Comparison of ENCODE assay signal across 8 mouse cellular contexts in the genomic region with DNA sequence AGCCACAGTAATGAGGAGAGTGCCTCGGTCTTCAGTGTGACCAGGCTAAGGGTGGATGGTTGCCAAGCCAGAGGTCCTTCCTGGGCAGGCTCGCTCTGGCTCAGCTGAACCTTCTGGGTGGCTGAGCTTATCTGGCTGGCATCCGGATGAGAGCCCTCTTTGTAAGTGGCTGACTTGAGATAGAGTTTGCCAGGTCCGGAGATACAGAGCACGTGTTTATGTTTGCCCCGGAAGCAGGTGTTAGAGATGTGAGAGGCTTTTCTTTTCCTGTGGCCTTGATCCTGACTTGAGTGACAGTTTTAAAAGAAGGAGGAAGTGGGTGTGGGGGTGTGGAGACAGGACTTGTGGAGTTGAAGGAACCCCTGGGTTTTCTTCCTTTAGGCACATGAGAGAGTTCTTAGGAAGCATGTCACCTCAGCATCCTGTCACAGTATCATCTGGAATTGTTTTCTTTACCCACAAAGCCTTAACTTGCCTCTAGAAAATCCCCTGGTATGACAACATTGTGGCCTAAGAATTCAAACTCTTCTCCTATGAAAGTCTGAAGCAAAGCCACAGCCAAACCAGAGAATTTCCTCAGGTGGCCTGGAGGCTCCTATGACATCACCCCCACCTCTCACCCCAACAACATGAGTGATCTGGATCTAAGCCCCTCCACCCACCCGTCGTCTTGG. TPM values are rescaled to one million over a fixed set of nuclear protein-coding genes. Genes with fewer than 3 reads are reported as not detected.
DNase-seq lines count a peak whose midpoint lies in the region; ATAC-seq and TF ChIP-seq lines count a peak whose summit lies in the region.

No protein-coding gene starts in this region.

- peaks cover 56% of the 10 kb centered on the region for H3K4me1 ChIP-seq in heart, embryonic 10.5 days
- no peaks in the 10 kb centered on the region for H3K4me1 ChIP-seq in forebrain, postnatal 0 days (ENCODE audit: insufficient read depth)
- 0 out of 2 replicates have a peak, but pooled peaks cover 2% of the 10 kb centered on the region for H3K4me1 ChIP-seq in kidney, embryonic 16.5 days (ENCODE audit: insufficient read depth, low read length)

- H3K4me2 ChIP-seq in forebrain, postnatal 0 days (ENCODE audit: low read depth): no peak overlapping the region
- no peak overlapping the region for H3K4me2 ChIP-seq in kidney, embryonic 16.5 days (replicated peaks; ENCODE audit: low read depth, low read length)

- H3K36me3 ChIP-seq in heart, embryonic 10.5 days: no peaks in the 10 kb centered on the region
- H3K36me3 ChIP-seq in forebrain, postnatal 0 days (ENCODE audit: insufficient read depth): peaks cover 51% of the 10 kb centered on the region
- H3K36me3 ChIP-seq in kidney, embryonic 16.5 days (ENCODE audit: insufficient read depth, low read length): peaks cover 19% of the 10 kb centered on the region

- no peak overlapping the region for H3K27ac ChIP-seq in heart, embryonic 10.5 days
- peak overlapping the region; percentile 77 for H3K27ac ChIP-seq in forebrain, postnatal 0 days (ENCODE audit: low read depth, low read length)
- H3K27ac ChIP-seq in kidney, embryonic 16.5 days (ENCODE audit: low read length): no peak overlapping the region

- ATAC-seq in Patski: peak; percentile 63
- ATAC-seq in forebrain, postnatal 0 days: peak; percentile 61
- peak; percentile 56; the same call in 1 of the 2 replicates for ATAC-seq in kidney, embryonic 16.5 days (ENCODE audit: low FRiP score, low TSS enrichment)

- in situ Hi-C loops in Patski (cut with MboI; ENCODE audit: low pct_unique_long_range_greater_than_20kb): no loop called here

- H3K4me3 ChIP-seq in heart, embryonic 10.5 days: no peak overlapping the region
- no peak overlapping the region for H3K4me3 ChIP-seq in forebrain, postnatal 0 days (ENCODE audit: low read depth, low read length)
- H3K4me3 ChIP-seq in kidney, embryonic 16.5 days (ENCODE audit: low read length): no peak overlapping the region

- 27% methylated on average over 8 of the region's 8 CpGs for WGBS in heart, embryonic 10.5 days
- 43% methylated on average over 8 of the region's 8 CpGs for WGBS in forebrain, postnatal 0 days
- WGBS in kidney, embryonic 16.5 days: 47% methylated on average over 8 of the region's 8 CpGs

- TF ChIP-seq CTCF in Patski (IDR thresholded peaks at IDR 0.05): no peak
- no peak for TF ChIP-seq CTCF in forebrain, postnatal 0 days (IDR thresholded peaks at IDR 0.05; ENCODE audit: low read depth)

- peak; percentile 98 for DNase-seq in heart, adult 11 months
- DNase-seq in heart, embryonic 10.5 days (ENCODE audit: low spot score): no peak
- no peak for DNase-seq in Patski (ENCODE audit: low read depth, low spot score)
- peak; percentile 65 for DNase-seq in forebrain, postnatal 0 days
- DNase-seq in lung, postnatal 25 days (ENCODE audit: low spot score): peak; percentile 84
- peak; percentile 46 to 82 for DNase-seq in thymus, adult 18-20 months
- DNase-seq in gastrocnemius, postnatal 25 days: no peak

- H3K9ac ChIP-seq in forebrain, postnatal 0 days: no peak overlapping the region
- H3K9ac ChIP-seq in kidney, embryonic 16.5 days (replicated peaks; ENCODE audit: low read length): no peak overlapping the region

- peaks cover 14% of the 10 kb centered on the region; the same call in 1 of the 2 replicates for H3K27me3 ChIP-seq in heart, embryonic 10.5 days (ENCODE audit: insufficient read depth, poor library complexity, severe bottlenecking)
- no peaks in the 10 kb centered on the region for H3K27me3 ChIP-seq in Patski
- H3K27me3 ChIP-seq in forebrain, postnatal 0 days (ENCODE audit: insufficient read depth, low read length): no peaks in the 10 kb centered on the region
- H3K27me3 ChIP-seq in kidney, embryonic 16.5 days (ENCODE audit: insufficient read depth, low read length): no peaks in the 10 kb centered on the region

- CTCF ChIA-PET in Patski (lab: Charles Lee): no interaction called here

- POLR2A ChIA-PET in Patski (lab: Charles Lee): interaction anchor here (1.2 kb wide), 1 partner anchor 215 kb away, joined by 5 read pairs; no protein-coding TSS in a partner anchor

- H3K9me3 ChIP-seq in heart, embryonic 10.5 days: no peaks in the 10 kb centered on the region
- H3K9me3 ChIP-seq in forebrain, postnatal 0 days (ENCODE audit: low read length): no peaks in the 10 kb centered on the region
- no peaks in the 10 kb centered on the region for H3K9me3 ChIP-seq in kidney, embryonic 16.5 days (ENCODE audit: low read length)

RNA-seq across cellular contexts. Expression of a gene that starts 23.3 kb away (rescaled TPM):
- 0.10 and 0.31 TPM in 2 replicates for polyA plus RNA-seq in heart, embryonic 10.5 days (2016; fragmentation: Nextera tagmentation; extraction: Ambion mirVana)
- polyA plus RNA-seq in Patski (2021): not detected
- total RNA-seq in forebrain, postnatal 0 days (2014; rRNA removed): 46.2 and 54.9 TPM in 2 replicates
- polyA plus RNA-seq in forebrain, postnatal 0 days (2015; fragmentation: Nextera tagmentation; extraction: Ambion mirVana): 41.0 and 52.3 TPM in 2 replicates
- polyA plus RNA-seq in kidney, embryonic 16.5 days (2015; fragmentation: Nextera tagmentation; extraction: Ambion mirVana): 0.51 TPM in 2 replicates
- not detected for total RNA-seq in gastrocnemius, postnatal 25 days (2021)

RNA-seq across cellular contexts. Expression of a gene that starts 28.2 kb away (rescaled TPM):
- 15.8 and 16.1 TPM in 2 replicates for polyA plus RNA-seq in heart, embryonic 10.5 days (2016; fragmentation: Nextera tagmentation; extraction: Ambion mirVana)
- 12.2 TPM for polyA plus RNA-seq in Patski (2021)
- 1.9 and 2.1 TPM in 2 replicates for total RNA-seq in forebrain, postnatal 0 days (2014; rRNA removed)
- 1.2 and 1.4 TPM in 2 replicates for polyA plus RNA-seq in forebrain, postnatal 0 days (2015; fragmentation: Nextera tagmentation; extraction: Ambion mirVana)
- 11.9 and 12.2 TPM in 2 replicates for polyA plus RNA-seq in kidney, embryonic 16.5 days (2015; fragmentation: Nextera tagmentation; extraction: Ambion mirVana)
- under 1 TPM; 0.10 to 0.32 TPM for total RNA-seq in gastrocnemius, postnatal 25 days (2021)

Comparison
In these comparisons a context has a peak if more than half of its experiments do, and no peak if none do; other contexts are left out.
1. DNase-seq: peak in heart, adult 11 months (single experiment), forebrain, postnatal 0 days (single experiment), lung, postnatal 25 days (single experiment) and thymus, adult 18-20 months (2 of 2); none in heart, embryonic 10.5 days (single experiment), Patski (single experiment) and gastrocnemius, postnatal 25 days (single experiment).
2. RNA of a gene that starts 23.3 kb away (polyA plus RNA-seq): 41.0 to 52.3 TPM in forebrain, postnatal 0 days; 0.51 TPM in kidney, embryonic 16.5 days, 0.10 to 0.31 TPM in heart, embryonic 10.5 days and not detected in Patski (single experiment); every median in the first group is over 10 times any median in the second.
3. Peak in every context shown above with its lines, with median percentiles within 50 percentile points of each other: ATAC-seq.